32 mouse cellular contexts compared by ENCODE assay signal in genomic region chr17:53623762-53624161, GRCm38 (mm10).
"Had no signal": no experiment of that assay in that cellular context is flagged by ENCODE, and none has a peak within 500 bp of the region (broad histone marks: within the 10 kb centered on the region; RNA-seq: fewer than 3 reads in every experiment).

No protein-coding gene starts in this region.

- H3K27ac ChIP-seq: limb, embryonic 10.5 days; limb, embryonic 12.5 days; limb, embryonic 13.5 days; limb, embryonic 15.5 days; liver, embryonic 12.5 days; liver, embryonic 13.5 days; liver, embryonic 14.5 days; liver, embryonic 15.5 days; lung, embryonic 15.5 days; macrophage; midbrain, embryonic 10.5 days; midbrain, embryonic 12.5 days; midbrain, embryonic 13.5 days; midbrain, embryonic 15.5 days; neural tube, embryonic 12.5 days had no signal

- H3K27me3 ChIP-seq: limb, embryonic 12.5 days; limb, embryonic 13.5 days; limb, embryonic 15.5 days; liver, embryonic 12.5 days; liver, embryonic 13.5 days; liver, embryonic 15.5 days; lung, embryonic 15.5 days; megakaryocyte, embryonic 14.5 days; midbrain, embryonic 12.5 days; midbrain, embryonic 13.5 days; midbrain, embryonic 15.5 days; neural tube, embryonic 12.5 days had no signal

- H3K4me3 ChIP-seq: limb, embryonic 10.5 days; limb, embryonic 12.5 days; limb, embryonic 13.5 days; limb, embryonic 15.5 days; liver, embryonic 12.5 days; liver, embryonic 13.5 days; liver, embryonic 15.5 days; lung, embryonic 15.5 days; megakaryocyte, embryonic 14.5 days; midbrain, embryonic 10.5 days; midbrain, embryonic 12.5 days; midbrain, embryonic 13.5 days; midbrain, embryonic 15.5 days; myocyte; neural tube, embryonic 12.5 days had no signal

- H3K9me3 ChIP-seq: limb, embryonic 10.5 days; limb, embryonic 12.5 days; limb, embryonic 13.5 days; limb, embryonic 15.5 days; liver, embryonic 12.5 days; liver, embryonic 13.5 days; liver, embryonic 15.5 days; lung, embryonic 15.5 days; megakaryocyte, embryonic 14.5 days; midbrain, embryonic 10.5 days; midbrain, embryonic 12.5 days; midbrain, embryonic 13.5 days; midbrain, embryonic 15.5 days; neural tube, embryonic 12.5 days had no signal

- DNase-seq: left cerebral cortex, postnatal 4 days; liver; liver, embryonic 13.5 days; liver, postnatal 0 days; lung, adult 18-20 months; lung, adult 2 months; lung, embryonic 14.5 days; lung, postnatal 10 days; lung, postnatal 14 days; lung, postnatal 36 days; lung, postnatal 4 days; midbrain, embryonic 14.5 days had no signal

- H3K4me2 ChIP-seq: limb, embryonic 12.5 days; limb, embryonic 13.5 days; limb, embryonic 15.5 days; liver, embryonic 11.5 days; liver, embryonic 12.5 days; liver, embryonic 13.5 days; liver, embryonic 15.5 days; lung, embryonic 14.5 days; lung, embryonic 15.5 days; midbrain, embryonic 11.5 days; midbrain, embryonic 12.5 days; midbrain, embryonic 13.5 days; midbrain, embryonic 15.5 days; neural tube, embryonic 12.5 days had no signal

- H3K4me1 ChIP-seq: limb, embryonic 10.5 days; limb, embryonic 12.5 days; limb, embryonic 13.5 days; limb, embryonic 15.5 days; lung, embryonic 15.5 days; midbrain, embryonic 10.5 days; midbrain, embryonic 12.5 days; midbrain, embryonic 13.5 days; midbrain, embryonic 15.5 days; neural tube, embryonic 12.5 days had no signal

- H3K9ac ChIP-seq: limb, embryonic 12.5 days; limb, embryonic 13.5 days; limb, embryonic 15.5 days; liver, embryonic 12.5 days; liver, embryonic 13.5 days; liver, embryonic 14.5 days; liver, embryonic 15.5 days; liver, postnatal 0 days; lung, embryonic 14.5 days; lung, embryonic 15.5 days; midbrain, embryonic 12.5 days; midbrain, embryonic 13.5 days; midbrain, embryonic 15.5 days; neural tube, embryonic 12.5 days had no signal

- ATAC-seq: liver, embryonic 12.5 days; liver, postnatal 0 days; lung, postnatal 0 days; midbrain, embryonic 13.5 days; midbrain, embryonic 15.5 days; midbrain, embryonic 16.5 days had no signal

- H3K36me3 ChIP-seq: limb, embryonic 10.5 days; lung, embryonic 15.5 days; midbrain, embryonic 15.5 days had no signal
